Mouse (Mus musculus) forebrain, embryonic 12.5 days (tissue): ENCODE results near the gene Elf2. TPM values are rescaled to one million over a fixed set of nuclear protein-coding genes. Genes with fewer than 3 reads are reported as not detected.

ENCODE experiments used
- ATAC-seq: fragments of 200-750 bp; cut with Nextera tagmentation; 2 replicates; pipeline ENCODE4 v1.8.0; 2017; ENCODE audit warnings: moderate TSS enrichment; ENCODE audit not compliant: low FRiP score
- H3K27ac ChIP-seq: fragments of 300-500 bp; sonication (generic); 2 replicates; pipeline ENCODE4 v1.5.1; 2016; ENCODE audit warnings: mild to moderate bottlenecking
- H3K27me3 ChIP-seq: fragments of 300-500 bp; sonication (generic); 2 replicates; pipeline ENCODE4 v1.6.1; 2016; ENCODE audit warnings: mild to moderate bottlenecking
- H3K36me3 ChIP-seq: fragments of 300-500 bp; sonication (generic); replicated peaks from 2 replicates; pipeline ENCODE4 v1.6.1; 2016; ENCODE audit warnings: mild to moderate bottlenecking
- H3K4me1 ChIP-seq: fragments of 300-500 bp; sonication (generic); 2 replicates; pipeline ENCODE4 v1.6.1; 2016
- H3K4me2 ChIP-seq: fragments of 300-500 bp; sonication (generic); 2 replicates; pipeline ENCODE4 v1.6.1; 2016; ENCODE audit warnings: mild to moderate bottlenecking, moderate library complexity
- H3K4me3 ChIP-seq: fragments of 300-500 bp; sonication (generic); replicated peaks from 2 replicates; pipeline ENCODE4 v1.5.1; 2016; ENCODE audit warnings: mild to moderate bottlenecking
- H3K9ac ChIP-seq: fragments of 300-500 bp; sonication (generic); 2 replicates; pipeline ENCODE4 v1.6.1; 2016; ENCODE audit warnings: mild to moderate bottlenecking
- H3K9me3 ChIP-seq: fragments of 300-500 bp; sonication (generic); 2 replicates; pipeline ENCODE4 v1.6.1; 2016
- WGBS: fragments of 180-500 bp; shearing (Covaris S2); methylation state at CpG from one replicate; pipeline ENCODE4 v1.1.7; 2016; 5-methylcytosine and 5-hydroxymethylcytosine counted together
- microRNA-seq: library from miRNA; unstranded; fragments of <30 nt; microRNA quantifications from one replicate; pipeline ENCODE4, GENCODE M21; 2017
- polyA plus RNA-seq: library from polyadenylated mRNA; unstranded; fragments of >200 nt; fragmentation: Nextera tagmentation; extraction: Ambion mirVana; gene quantifications from 2 replicates; pipeline ENCODE4 v1.2.1, GENCODE M21; 2016

The Elf2 gene
- polyA plus RNA-seq, 1 experiment from 2014 or later: 43.8 TPM

GRCm38 (mm10) chr3:51210485-51210884, 130.0 kb downstream of the Elf2 start:
- H3K4me1 ChIP-seq: no peaks in the 10 kb centered on the region
- no peaks in the 10 kb centered on the region for H3K9me3 ChIP-seq
- H3K4me2 ChIP-seq: no peak overlapping the region
- H3K4me3 ChIP-seq: no peak overlapping the region
- no peak overlapping the region for H3K9ac ChIP-seq
- H3K27me3 ChIP-seq: no peaks in the 10 kb centered on the region
- 87% methylated on average over 3 of the region's 3 CpGs for WGBS
- no peak for ATAC-seq
- no peak overlapping the region for H3K27ac ChIP-seq
- no peaks in the 10 kb centered on the region for H3K36me3 ChIP-seq

- WGBS: 92% methylated on average over 7 of the region's 7 CpGs
- no peak overlapping the region for H3K4me3 ChIP-seq
- no peaks in the 10 kb centered on the region for H3K36me3 ChIP-seq
- H3K4me1 ChIP-seq: no peaks in the 10 kb centered on the region
- no peak overlapping the region for H3K9ac ChIP-seq
- H3K9me3 ChIP-seq: no peaks in the 10 kb centered on the region
- ATAC-seq: no peak
- no peaks in the 10 kb centered on the region for H3K27me3 ChIP-seq
- H3K4me2 ChIP-seq: no peak overlapping the region
- no peak overlapping the region for H3K27ac ChIP-seq
These were observed 130.8 kb downstream of the Elf2 start for GRCm38 (mm10) chr3:51209503-51210314.

DNA sequence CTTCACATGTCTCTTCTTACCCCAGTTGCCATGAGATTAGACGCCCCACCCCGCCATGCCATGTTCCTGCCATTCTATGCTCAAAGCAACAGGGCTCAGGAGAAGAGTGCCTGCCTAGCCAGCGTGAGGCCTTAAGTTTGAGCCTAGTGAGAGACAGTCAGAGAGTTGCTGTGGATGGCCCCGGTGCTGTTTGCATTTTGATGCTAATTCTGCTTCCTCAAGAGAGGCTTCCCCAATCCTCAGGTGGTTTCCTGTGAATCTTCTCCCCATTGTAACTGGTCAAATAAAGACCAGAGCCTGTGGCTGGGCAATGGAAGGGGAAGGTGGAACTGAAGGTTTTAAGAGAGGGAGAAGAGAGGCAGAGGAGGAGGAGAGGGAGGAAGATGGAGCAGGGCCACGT, 131.8 kb downstream of the Elf2 start:
- Histone ChIP-seq H3K36me3 (no peaks in the 10 kb centered on the region), H3K4me1 (no peaks in the 10 kb centered on the region), H3K9ac (no peak overlapping the region), H3K4me2 (no peak overlapping the region), H3K27ac (no peak overlapping the region), H3K4me3 (no peak overlapping the region), H3K9me3 (no peaks in the 10 kb centered on the region), H3K27me3 (no peaks in the 10 kb centered on the region)
- no peak for ATAC-seq
- WGBS: 50% methylated on average over 5 of the region's 5 CpGs

GRCm38 (mm10) chr3:51206521-51206920, 133.9 kb downstream of the Elf2 start:
- Histone ChIP-seq H3K4me3 (no peak overlapping the region), H3K4me1 (no peaks in the 10 kb centered on the region), H3K4me2 (no peak overlapping the region), H3K9me3 (no peaks in the 10 kb centered on the region), H3K36me3 (no peaks in the 10 kb centered on the region), H3K9ac (no peak overlapping the region), H3K27me3 (no peaks in the 10 kb centered on the region), H3K27ac (no peak overlapping the region)
- 87% methylated on average over 7 of the region's 7 CpGs for WGBS
- ATAC-seq: no peak

DNA sequence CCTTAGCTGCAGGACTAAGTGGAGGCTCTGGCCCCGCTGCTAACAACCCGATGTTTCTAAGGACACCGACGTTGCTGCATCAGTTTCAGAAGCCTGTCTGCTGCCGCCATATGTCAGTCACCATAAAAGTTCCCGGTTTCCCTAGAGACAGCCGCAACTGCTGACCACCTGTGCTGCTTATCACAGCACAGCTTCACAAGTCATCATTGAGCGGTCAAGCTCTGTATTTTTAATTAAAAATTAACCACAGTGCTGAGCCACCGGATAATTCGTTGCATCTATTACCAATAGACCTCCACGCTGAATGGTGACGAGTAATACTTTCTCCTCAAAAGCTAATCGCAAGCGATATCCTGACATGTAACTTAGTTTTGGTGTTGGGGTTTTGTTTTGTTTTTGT, 135.6 kb downstream of the Elf2 start:
- Histone ChIP-seq H3K4me3 (no peak overlapping the region), H3K36me3 (no peaks in the 10 kb centered on the region), H3K9ac (no peak overlapping the region), H3K27ac (no peak overlapping the region), H3K27me3 (no peaks in the 10 kb centered on the region), H3K4me2 (no peak overlapping the region), H3K9me3 (no peaks in the 10 kb centered on the region), H3K4me1 (no peaks in the 10 kb centered on the region)
- 94% methylated on average over 14 of the region's 14 CpGs for WGBS
- ATAC-seq: no peak

DNA sequence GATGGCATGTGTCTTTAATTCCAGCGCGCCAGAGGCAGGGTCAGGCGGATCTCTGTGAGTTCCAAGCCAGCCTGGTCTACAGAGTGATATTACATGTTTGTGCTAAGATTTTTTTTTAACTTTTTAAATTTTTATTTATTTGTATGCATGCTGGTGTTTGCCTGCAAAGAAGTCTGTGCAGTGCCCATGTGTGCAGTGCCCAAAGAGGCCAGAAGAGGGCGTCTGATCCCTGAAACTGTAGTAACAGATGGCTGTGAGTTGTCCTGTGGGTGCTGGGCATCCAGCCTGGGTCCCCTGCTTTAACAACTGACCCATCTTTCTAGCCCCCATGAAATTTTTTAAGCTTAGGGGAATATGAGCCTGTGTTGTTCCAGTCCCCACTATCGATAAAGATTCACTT, 136.0 kb downstream of the Elf2 start:
- H3K9ac ChIP-seq: no peak overlapping the region
- H3K4me1 ChIP-seq: no peaks in the 10 kb centered on the region
- no peaks in the 10 kb centered on the region for H3K27me3 ChIP-seq
- WGBS: 87% methylated on average over 5 of the region's 5 CpGs
- H3K4me3 ChIP-seq: no peak overlapping the region
- no peak for ATAC-seq
- H3K36me3 ChIP-seq: no peaks in the 10 kb centered on the region
- H3K4me2 ChIP-seq: no peak overlapping the region
- H3K27ac ChIP-seq: no peak overlapping the region
- H3K9me3 ChIP-seq: no peaks in the 10 kb centered on the region

DNA sequence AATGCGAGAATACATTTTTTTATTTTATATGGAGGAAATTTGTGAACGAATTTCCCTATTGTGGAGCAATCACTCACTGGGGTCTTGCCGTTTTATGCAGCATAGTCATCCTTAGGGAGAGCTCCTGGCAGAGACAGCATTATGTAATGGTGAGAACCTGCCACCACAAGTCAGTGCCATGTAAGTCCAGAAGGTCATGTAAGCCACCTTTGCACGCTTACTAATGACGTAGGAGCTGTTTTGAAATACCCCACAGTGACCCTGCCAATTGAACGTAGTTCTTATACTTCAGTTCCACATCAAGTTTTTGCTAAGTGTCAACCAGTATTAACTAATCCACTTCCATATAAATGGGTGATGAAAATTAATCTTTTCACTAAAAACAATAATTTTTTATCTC, 136.6 kb downstream of the Elf2 start:
- H3K36me3 ChIP-seq: no peaks in the 10 kb centered on the region
- H3K4me1 ChIP-seq: no peaks in the 10 kb centered on the region
- H3K9ac ChIP-seq: no peak overlapping the region
- WGBS: 93% methylated on average over 6 of the region's 6 CpGs
- H3K4me2 ChIP-seq: no peak overlapping the region
- no peaks in the 10 kb centered on the region for H3K27me3 ChIP-seq
- H3K9me3 ChIP-seq: no peaks in the 10 kb centered on the region
- no peak overlapping the region for H3K4me3 ChIP-seq
- no peak overlapping the region for H3K27ac ChIP-seq
- no peak for ATAC-seq

Small RNA genes lying within 50 kb of the gene (microRNA-seq; reads per million reads assigned to microRNA genes)
- gene Gm24282: not detected

Other genes with a start within 250 kb of the Elf2 start
- gene Noct, start 116.2 kb downstream of the Elf2 start, polyA plus RNA-seq: 14.9 and 16.4 TPM in 2 replicates
- 2.3 and 5.5 TPM in 2 replicates for gene Mgarp, start 56.1 kb upstream of the Elf2 start, polyA plus RNA-seq
- 736 and 763 TPM in 2 replicates for gene Ndufc1, start 68.3 kb upstream of the Elf2 start, polyA plus RNA-seq
- gene Naa15, start 74.5 kb upstream of the Elf2 start, polyA plus RNA-seq: 71.9 and 75.9 TPM in 2 replicates
- 19.2 and 20.0 TPM in 2 replicates for gene Rab33b, start 143.3 kb upstream of the Elf2 start, polyA plus RNA-seq
- gene Setd7, start 220.2 kb upstream of the Elf2 start, polyA plus RNA-seq: 4.4 and 5.5 TPM in 2 replicates